Mouse (Mus musculus): ENCODE data around the gene Kalrn. TPM values are rescaled to one million over a fixed set of nuclear protein-coding genes. Genes with fewer than 3 reads are reported as not detected.

Kalrn gene
- polyA plus RNA-seq, 1 experiment: 3.9 TPM

DNA sequence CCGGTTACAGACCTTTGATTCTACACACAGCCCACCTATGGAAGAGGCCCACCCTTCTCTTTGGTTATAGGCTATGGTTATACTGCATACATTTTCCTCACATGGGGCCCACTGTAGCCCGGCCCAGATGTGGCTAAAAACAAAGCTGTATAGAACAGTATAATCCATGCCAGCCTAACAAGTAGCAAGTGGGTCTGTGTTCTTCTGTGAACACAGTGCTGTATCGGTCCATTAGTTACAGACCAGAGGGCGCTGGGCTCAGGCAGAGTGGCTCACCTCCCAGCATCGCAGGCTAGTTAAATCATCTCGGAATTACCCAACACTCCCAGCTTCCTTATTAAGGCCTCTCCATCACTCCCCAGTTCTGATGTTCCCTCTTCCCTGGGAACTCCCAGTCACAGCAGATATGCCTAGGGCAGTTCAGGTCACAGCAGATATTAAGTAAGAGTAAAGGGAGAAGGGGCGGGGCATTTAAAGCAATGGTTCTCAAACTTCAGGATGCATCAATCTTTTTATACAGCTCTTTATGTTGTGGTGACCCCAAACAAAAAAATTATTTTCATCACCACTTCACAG lies 221.7 kb downstream of the Kalrn start:
- DNase-seq (ENCODE audit: low read depth): no peak

DNA sequence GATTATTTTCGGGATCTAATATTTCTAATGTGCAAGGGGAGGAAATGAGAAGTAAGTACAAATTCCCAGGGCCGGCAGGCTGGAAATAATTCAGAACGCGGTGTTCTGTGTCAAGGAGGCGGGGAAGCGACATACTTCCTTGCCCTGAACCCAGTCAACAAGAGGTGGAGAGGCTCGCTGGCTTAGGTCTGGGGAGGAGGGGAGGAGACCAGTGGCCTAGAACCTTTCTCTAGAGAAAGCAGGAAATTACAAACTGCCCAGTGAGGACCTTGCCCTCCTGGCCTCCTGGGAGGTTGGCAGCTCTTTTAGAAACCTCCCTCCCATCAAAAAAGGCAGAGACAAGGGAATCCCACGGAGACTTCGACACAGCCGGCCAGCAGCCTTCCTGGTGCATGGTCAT lies 225.8 kb downstream of the Kalrn start:
- no peak for DNase-seq (ENCODE audit: low read depth)

DNA sequence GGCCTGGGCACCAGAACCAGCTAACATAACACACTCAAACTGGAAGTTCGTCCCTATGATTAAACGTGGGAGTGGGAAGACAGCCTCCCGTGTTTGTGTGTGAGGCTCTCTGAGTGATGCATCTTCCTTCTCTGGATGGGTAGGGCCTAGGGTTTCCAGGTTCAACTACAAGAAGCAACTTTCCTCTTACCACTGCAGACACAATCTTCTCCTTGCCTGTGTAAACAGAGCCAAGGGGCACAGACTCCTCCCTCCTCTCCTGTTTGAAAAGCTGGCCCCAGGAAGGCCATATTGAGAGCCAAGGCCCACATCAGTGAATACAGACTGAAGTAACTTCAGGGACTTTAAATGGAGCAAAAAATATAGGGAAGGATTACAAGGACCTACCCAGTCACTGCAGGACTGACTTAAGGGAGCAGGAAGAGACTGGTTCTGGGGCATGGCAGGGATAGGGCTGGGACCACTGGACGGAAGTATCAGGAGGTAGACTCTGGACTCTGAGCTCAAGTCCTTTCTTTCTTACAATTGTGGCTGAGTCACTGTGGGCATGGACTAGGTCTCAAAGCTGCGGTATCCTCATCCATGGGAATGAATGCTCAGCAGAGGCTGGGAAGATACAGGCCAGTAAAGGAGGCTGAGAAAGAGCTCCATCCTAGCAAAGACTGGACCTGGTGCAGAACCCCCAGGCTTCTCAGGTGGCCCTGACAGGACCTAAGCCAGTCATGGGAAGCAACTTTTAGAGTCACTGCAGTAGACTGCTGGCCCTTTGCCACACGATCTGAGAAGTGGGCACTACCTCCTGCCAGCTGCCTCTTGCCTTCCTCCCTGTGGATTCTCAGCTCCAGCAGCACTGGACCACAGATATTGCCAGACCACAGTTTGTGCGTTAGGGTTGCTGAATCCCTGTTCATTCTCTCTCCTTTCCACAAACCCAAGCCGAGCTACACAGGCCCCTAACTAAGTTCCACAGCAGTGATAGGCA lies 228.1 kb downstream of the Kalrn start:
- no peak for DNase-seq (ENCODE audit: low read depth)

DNA sequence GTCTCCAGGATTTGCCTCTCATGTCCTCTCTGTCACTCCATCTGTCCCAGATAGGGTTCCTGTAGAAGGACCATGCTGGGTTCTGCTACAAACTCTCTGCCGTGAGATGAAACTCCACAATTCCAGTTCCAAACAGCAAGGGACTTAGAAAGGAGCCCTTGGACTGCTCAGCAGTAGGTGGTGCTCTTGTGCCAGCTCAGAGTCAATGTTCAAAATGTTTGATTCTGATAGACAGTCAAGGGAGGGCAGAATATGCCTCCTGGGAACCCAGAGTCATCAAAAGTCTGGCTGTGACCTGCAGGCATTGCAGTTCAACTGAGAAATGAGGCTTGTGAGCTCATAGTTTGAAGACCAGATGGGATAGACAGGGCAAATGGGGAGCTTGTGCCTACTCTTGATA lies 229.4 kb downstream of the Kalrn start:
- DNase-seq (ENCODE audit: low read depth): no peak

DNA sequence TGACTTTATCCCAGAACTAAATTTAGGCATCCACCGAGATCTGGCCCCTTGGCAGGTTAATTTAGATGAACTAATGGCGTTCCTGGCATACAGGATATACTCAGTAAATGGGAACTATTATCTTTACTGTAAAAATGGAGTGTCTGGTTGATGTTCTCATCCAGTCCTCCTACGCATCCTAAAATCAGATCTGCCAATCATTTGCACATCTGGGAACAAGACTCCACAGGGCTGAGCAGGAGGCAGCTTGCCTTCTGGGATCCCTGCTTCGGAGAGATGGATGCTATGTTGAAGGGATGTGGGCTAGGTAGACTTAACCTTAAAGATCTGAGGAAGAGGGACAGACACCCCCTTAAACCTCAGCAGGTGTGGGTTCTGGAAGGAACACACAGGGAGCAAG lies 230.2 kb downstream of the Kalrn start:
- DNase-seq (ENCODE audit: low read depth): no peak

DNA sequence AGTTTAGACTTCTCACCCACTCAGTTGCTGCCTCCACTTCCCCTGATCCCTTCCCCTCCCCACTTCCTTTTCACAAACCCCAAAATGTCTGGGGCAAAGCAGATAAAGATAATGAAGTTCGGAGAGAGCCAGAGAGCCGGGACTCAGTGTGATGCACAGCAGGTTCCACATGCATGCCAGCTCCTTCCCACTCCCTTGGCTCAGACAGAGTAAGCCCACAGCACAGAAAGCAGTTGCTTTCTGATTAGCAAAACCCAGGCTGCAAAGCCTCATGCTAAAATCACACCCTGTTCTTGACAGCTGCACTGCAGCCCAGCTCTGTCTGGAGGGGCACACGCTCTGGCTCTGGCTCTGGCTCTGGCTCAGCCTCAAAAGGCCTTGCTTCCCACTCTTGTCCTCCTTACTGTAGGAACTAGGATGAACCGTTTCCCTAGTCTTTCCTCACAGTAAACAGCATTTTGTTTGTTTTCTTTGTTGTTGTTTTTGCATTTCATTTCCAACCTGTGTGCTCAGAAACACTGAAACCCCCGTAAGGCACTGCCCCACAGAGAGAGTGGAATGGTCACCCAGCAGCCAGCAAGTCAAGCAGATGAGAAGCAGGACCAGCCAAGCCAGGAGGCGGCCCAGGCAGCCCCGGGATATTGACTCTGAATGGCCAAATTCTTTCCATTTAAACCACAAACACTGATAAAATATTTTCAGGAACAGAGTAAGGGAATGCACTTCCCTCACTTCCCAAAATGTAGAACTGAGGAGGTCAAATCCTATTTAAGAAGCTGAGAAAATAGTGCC lies 230.8 kb downstream of the Kalrn start:
- DNase-seq (ENCODE audit: low read depth): no peak

DNA sequence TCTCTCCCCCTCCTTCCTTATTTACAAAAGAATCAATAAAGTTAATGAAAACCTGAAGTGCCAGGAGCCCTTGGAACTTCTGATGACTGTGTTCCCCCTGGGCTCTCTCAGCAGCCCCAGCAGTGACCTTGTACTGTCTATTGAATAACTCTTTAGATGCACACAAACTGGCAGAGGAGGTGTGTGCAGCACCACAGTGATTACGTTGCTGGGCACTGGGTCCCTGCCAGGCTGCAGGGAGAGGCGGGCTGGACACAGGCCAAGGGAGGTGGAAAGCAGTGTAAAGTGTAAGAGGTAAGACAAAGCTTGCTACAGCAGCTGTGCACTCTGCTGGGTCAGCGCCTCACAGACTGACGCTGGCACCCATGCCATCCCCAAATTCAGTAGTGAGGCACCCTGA lies 238.4 kb downstream of the Kalrn start:
- DNase-seq (ENCODE audit: low read depth): no peak

DNA sequence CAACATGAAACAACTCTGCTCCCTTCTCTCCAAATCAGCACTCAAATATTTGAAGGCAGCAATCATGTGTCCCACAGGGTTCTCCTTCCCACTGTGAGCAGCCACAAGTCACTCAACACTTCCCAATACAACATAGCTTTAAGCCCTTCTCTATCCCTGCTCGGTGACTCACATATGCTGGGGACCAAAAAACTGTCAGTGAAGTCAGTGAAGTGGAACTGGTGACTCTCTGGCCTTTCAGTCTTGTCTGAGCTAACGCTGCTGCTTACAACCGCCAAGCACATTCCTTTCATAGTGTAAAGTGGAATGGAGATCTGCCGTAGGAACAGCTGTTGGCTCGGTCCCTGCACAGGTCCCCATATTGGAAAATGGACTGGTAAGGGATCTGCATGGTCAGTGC lies 241.7 kb downstream of the Kalrn start:
- no peak for DNase-seq (ENCODE audit: low read depth)

DNA sequence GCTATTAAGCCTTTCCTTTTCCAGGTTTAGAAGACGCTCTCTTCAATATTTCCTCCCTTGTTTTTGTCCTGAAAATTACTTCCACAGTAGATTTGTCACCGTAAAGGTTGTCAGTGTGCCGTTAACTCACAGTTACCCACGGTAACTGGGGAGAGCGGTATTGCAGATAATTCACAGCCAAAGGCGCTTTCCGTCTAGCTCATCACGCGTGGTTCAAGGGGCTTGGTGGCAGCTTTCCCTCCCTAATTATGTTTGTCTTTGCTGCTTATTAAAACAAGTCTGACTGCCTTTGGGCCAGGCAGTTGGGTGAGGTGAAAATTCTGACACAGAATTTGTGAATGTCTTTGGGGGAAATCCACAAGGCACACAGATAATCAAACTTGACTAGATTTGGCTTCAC lies 243.5 kb downstream of the Kalrn start:
- no peak for DNase-seq (ENCODE audit: low read depth)

DNA sequence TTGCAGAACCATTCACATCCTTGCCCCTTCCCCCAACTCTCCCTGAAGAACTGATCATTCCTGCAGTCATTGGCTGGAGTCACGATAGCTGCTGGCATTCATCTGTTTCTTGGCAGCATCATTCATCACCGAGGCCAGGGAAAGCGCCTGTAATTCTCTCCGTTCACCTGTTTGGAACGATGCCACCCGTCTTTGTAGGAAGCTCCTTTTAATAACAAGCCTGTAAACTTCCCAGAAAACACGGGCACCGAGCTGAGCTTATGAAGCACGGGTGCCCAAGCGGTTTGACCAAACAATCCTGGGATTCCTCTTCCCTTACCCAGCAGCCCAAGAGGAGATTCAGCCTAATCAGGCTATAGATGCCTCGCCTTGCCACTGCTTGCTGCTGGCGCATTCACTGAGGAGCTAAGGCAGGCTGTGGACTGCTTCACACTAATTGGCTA lies 243.9 kb downstream of the Kalrn start:
- DNase-seq (ENCODE audit: low read depth): no peak

DNA sequence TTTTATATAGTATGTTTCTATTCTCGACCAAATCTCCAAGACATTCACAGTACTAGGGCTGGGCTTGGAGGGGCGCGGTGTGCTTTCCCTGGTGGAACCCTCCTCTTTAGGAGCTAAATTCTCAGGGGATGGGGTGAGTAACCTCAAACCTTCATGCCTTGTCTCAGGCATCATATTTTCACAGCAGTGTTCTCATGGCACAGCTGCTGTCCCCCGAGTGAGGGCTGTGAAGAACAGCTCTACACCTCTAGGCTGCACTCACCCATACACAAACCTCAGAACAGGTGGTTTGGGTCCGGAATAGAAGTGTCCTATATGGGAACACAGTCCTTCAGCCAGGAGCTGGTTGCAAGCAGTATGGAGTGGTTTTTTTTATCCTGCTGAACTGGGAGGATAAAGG lies 245.4 kb downstream of the Kalrn start:
- DNase-seq (ENCODE audit: low read depth): no peak

DNA sequence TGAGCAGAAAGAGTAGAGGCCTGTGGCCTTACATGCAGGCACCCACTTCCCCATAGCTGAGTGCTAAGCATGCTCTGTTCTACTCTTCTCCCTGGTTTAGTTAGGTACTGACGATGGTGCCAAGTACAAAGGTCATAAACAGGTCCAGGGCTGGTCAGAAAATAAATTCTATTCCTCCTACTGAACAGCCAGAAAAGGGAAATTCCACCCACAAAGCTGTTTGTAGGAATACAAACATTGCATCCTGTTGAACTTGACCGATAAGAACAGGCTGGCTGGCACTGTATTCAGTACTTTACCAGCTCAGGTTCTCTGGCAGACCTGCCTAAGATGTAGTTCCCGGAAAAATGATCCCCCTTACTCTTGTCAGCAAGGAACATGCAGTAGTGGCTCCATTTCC lies 247.5 kb downstream of the Kalrn start:
- no peak for DNase-seq (ENCODE audit: low read depth)

DNA sequence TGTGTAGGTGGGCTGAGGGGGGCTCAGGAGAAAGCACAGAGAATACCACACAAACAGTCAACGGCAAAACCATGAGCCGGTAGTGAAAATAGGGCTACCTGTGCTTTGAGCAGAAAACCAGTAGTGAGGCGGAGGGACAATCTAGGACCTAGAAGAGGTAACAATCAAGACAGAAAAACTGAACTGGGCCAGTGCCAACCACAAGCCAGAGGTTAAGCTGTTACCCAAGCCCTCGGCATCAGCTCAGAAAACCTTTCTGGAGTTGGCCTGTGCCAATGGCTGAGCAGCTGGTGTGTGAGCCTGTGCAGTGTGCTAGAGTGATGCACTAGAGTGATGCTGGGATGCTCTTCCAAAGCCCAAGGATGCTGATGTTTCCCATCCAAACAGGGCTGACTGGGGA lies 248.2 kb downstream of the Kalrn start:
- DNase-seq (ENCODE audit: low read depth): no peak

DNA sequence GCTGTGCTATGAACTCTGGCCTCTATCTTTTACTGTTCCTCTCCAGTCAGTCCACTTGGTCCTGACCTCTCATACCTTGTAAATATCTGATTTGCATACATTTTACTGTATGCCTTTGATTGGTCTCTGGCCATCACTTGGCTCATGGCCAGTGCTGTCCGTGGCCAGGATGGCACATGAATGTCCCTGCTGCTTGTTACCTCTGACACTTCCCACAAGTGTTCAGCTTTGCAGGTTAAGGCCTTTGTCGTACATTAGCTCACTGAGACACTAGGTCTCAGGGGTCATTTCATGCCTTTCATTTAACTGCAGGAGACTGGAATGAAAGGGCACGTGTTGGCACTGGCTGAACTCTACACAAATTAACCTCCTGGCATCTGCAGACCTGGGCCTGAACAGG lies 248.6 kb downstream of the Kalrn start:
- no peak for DNase-seq (ENCODE audit: low read depth)

DNA sequence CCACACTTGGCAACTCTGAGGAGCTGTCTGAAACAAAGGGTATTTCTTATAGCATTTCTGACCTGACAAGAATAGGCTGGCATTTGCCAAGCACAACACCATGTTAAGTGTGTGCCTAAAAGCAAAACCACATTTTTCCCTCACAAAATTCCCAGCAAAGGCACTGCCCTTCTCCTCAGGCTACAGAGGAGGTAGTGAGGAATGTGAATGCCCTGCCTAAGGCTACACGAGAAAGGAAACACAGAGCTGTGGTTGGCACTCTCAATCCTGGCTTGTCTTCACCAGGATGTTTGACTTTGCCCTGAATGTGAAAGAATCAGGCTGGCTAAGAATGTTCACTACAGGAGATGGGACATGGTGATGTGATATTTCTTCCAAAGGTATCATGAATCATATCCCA lies 249.8 kb downstream of the Kalrn start:
- peak; percentile 41 for DNase-seq (ENCODE audit: low read depth)

DNA sequence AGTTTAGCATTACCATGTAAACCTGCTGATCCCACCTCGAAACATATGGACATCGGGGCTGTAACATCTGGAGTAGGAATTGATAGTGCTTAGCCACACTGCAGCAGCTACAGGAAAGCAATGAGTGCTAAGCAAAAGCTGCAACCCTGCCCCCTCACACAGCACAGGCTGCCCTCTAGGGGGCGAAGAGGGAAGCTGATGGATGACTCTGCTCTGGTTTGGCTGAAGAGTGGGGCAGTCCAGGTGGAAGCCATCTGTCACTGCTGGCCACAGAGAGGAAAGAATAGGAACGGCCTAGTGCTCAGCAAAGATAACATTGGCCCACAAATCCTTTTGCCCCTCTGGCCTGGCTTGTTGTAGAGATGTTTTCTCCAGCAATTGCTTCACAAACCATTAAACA lies 250.8 kb downstream of the Kalrn start:
- no peak for DNase-seq (ENCODE audit: low read depth)

DNA sequence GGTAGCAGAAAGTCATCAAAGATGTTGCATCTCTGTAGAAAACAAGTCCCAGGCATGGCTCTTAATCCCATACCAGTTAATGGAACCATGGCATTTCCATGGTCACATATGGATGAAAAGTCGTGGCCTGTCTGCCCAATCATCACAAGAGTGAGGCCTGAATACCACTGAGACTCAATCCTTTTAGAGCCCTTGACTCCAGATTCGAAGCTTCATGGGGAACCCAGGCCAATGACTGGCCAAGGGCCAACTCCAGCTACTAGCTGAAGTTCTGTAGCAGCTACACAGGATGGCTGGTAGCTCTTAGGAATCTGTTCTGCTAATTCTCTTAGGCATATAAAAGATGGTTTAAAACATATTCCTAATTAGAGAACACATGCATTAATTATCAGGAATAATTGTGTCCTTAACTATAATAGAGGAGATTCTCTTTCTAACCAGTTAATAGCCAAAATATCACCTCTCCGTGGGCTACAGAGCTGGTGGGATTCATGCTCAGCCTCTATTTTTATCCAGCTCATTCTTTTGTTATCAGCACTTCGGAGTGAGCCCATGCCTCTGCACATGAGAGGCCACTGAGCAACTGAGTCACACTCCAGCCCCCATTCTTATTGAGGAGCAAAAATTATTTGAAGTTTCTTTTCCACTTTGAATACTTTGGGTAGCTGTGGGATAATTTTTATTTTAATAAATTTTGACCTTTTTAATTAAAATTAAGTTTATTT lies 252.1 kb downstream of the Kalrn start:
- DNase-seq (ENCODE audit: low read depth): no peak

DNA sequence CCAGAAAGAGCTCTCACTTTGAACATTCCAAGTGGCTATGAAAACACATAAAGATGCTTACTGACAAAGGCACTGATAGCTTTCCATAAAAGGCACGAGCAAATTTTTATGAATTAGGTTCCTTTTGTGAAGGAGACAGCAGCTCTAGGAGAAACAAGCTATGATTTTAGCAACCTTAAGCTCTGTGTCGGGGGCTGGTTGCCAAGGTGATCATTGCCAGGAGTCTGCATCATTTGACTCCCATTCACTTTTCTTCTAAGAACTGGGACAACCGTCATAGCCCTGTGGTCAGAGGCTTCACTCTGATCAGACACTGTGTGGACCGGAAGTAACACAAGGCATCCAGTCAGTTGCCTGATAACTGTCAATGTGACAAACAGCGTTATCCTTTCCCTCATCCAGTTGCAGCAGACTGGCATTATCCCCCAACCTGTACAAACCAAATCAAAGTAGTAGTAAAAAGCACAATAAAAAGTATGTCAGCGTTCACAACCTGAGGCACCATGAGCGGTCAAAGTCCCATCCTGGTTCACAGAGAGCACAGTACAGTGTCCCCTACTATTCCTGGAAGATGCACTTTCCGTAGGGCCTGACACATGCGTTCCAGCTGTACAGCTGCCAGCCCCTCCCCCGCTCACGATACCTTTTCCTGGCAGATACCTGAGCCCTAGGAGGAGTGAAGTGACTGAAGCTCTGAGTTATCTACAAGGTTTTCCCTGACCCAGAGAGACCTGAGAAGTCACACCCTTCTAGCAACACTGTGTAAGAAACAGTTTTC lies 253.1 kb downstream of the Kalrn start:
- DNase-seq (ENCODE audit: low read depth): no peak

DNA sequence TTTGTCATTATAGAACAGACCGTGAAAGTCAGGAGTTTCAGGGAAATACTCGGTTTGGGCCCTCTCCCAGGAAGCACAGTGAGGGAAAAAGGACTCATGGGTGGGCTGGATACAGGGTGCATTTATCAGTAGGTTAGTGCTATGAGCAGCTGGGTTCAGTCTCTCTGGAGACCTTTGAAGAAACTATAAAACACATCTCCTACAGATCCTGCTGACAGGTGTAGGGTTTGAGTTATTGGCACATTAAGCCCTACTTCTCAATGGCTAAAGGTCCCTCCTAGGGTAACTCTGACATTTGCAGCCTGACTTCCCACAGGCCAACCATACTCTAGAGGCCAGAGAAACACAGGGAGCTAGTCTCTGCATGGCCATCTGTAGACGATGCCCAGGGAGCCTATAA lies 256.2 kb downstream of the Kalrn start:
- DNase-seq (ENCODE audit: low read depth): no peak

DNA sequence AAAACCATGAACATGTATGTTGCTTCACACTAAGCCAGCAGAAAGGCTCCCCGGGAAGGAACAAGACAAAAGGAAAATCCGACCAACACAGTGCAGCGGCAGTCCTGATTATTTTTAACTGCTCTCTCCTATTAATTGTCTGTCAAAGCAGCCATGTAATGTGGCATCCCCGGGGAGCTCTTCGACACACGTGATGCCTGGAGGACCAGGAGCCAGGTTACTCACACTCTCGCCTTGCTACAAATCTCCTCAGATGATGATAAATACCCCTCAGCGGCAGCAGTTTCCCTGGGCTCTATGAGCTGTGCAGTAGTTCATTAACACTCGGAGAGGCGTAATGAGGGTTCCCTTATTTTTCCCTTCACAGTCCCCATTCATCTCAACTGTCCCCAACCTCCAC lies 257.1 kb downstream of the Kalrn start:
- DNase-seq (ENCODE audit: low read depth): no peak

DNA sequence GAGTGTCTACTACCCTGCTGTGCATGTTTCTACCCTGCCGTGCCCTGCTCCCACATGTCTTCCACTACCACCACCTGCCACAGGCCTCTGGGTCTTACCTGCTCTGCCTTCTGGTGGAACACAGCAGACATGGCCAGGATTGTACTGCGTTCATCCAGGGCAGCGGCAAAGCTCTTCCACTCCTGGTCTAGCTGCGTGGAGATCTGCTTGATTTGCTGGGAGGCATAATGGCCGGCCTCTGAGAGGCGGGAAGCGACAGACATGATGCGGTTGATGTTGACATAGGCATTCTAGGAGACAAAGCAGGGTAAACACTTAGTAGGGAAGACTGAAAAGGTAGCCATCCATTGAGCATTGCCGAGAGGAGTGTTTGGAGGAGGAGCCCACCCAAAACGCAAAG lies 259.3 kb downstream of the Kalrn start:
- no peak for DNase-seq (ENCODE audit: low read depth)
